Mouse (Mus musculus): ENCODE measurements around the gene Adgrf1. TPM values are rescaled to one million over a fixed set of nuclear protein-coding genes. Genes with fewer than 3 reads are reported as not detected.
"Not testable (repeated sequence)": the region's sequence is repeated elsewhere in the genome, so short reads cannot be mapped to it uniquely, and the experiment has no call there.

Adgrf1 gene
- polyA plus RNA-seq, 1 experiment from 2014 or later: not detected

GRCm38 (mm10) chr17:43334074-43334473 lies 63.9 kb downstream of the Adgrf1 start:
- Histone ChIP-seq H3K9me3 (no peaks in the 10 kb centered on the region), H3K9ac (no peak overlapping the region), H3K27me3 (no peaks in the 10 kb centered on the region), H3K27ac (no peak overlapping the region), H3K4me1 (replicated peaks) (no peaks in the 10 kb centered on the region), H3K4me2 (no peak overlapping the region), H3K36me3 (no peaks in the 10 kb centered on the region), H3K4me3 (no peak overlapping the region)
- 80% methylated on average over 9 of the region's 9 CpGs for WGBS
- ATAC-seq (ENCODE audit: low FRiP score): no peak

GRCm38 (mm10) chr17:43337643-43338042 lies 67.5 kb downstream of the Adgrf1 start:
- Histone ChIP-seq H3K4me3 (no peak overlapping the region), H3K27ac (no peak overlapping the region), H3K27me3 (no peaks in the 10 kb centered on the region), H3K9me3 (no peaks in the 10 kb centered on the region), H3K4me2 (no peak overlapping the region), H3K9ac (no peak overlapping the region), H3K4me1 (replicated peaks) (no peaks in the 10 kb centered on the region), H3K36me3 (no peaks in the 10 kb centered on the region)
- WGBS: 83% methylated on average over 2 of the region's 2 CpGs
- ATAC-seq (ENCODE audit: low FRiP score): no peak

- Histone ChIP-seq H3K4me1 (replicated peaks) (no peaks in the 10 kb centered on the region), H3K4me2 (no peak overlapping the region), H3K36me3 (no peaks in the 10 kb centered on the region), H3K9me3 (no peaks in the 10 kb centered on the region), H3K27ac (no peak overlapping the region), H3K4me3 (no peak overlapping the region), H3K27me3 (no peaks in the 10 kb centered on the region), H3K9ac (no peak overlapping the region)
- 90% methylated on average over 3 of the region's 3 CpGs for WGBS
- ATAC-seq (ENCODE audit: low FRiP score): no peak
Observed at GRCm38 (mm10) chr17:43338279-43338678, 68.2 kb downstream of the Adgrf1 start.

- not testable (repeated sequence) for H3K4me2 ChIP-seq; H3K4me1 ChIP-seq (replicated peaks); ATAC-seq (ENCODE audit: low FRiP score); H3K4me3 ChIP-seq; H3K9ac ChIP-seq; H3K36me3 ChIP-seq; H3K9me3 ChIP-seq; H3K27ac ChIP-seq; H3K27me3 ChIP-seq
- 91% methylated on average over 2 of the region's 2 CpGs for WGBS
Observed at GRCm38 (mm10) chr17:43346499-43346898, 76.4 kb downstream of the Adgrf1 start.

- H3K27me3 ChIP-seq: no peaks in the 10 kb centered on the region
- 22% methylated on average over 9 of the region's 9 CpGs for WGBS
- no peak overlapping the region for H3K27ac ChIP-seq
- 0 out of 2 replicates have a peak overlapping the region, but pooled peaks have one; percentile 21 for H3K4me2 ChIP-seq
- H3K4me3 ChIP-seq: no peak overlapping the region
- no peaks in the 10 kb centered on the region for H3K36me3 ChIP-seq
- ATAC-seq (ENCODE audit: low FRiP score): no peak
- H3K9ac ChIP-seq: no peak overlapping the region; the same call in 1 of the 2 replicates
- H3K4me1 ChIP-seq (replicated peaks): peaks cover 12% of the 10 kb centered on the region
- H3K9me3 ChIP-seq: no peaks in the 10 kb centered on the region
Observed at GRCm38 (mm10) chr17:43357902-43358539, 87.9 kb downstream of the Adgrf1 start.

- Histone ChIP-seq H3K9me3 (no peaks in the 10 kb centered on the region), H3K4me1 (replicated peaks) (peaks cover 12% of the 10 kb centered on the region), H3K4me3 (0 out of 2 replicates have a peak within 1 kb of the TSS, but pooled peaks have one; percentile 5), H3K4me2 (no peak within 1 kb of the TSS), H3K27ac (no peak within 1 kb of the TSS), H3K27me3 (no peaks in the 10 kb centered on the region), H3K9ac (no peak within 1 kb of the TSS), H3K36me3 (no peaks in the 10 kb centered on the region)
- no peak for ATAC-seq (ENCODE audit: low FRiP score)
- WGBS: 73% methylated on average over 16 of the region's 16 CpGs
Observed at GRCm38 (mm10) chr17:43359826-43360619, 89.9 kb downstream of the Adgrf1 start, which contains the start of gene Adgrf5. Adgrf5 (plus strand) TSS chr17:43360451.

- Histone ChIP-seq H3K27me3 (no peaks in the 10 kb centered on the region), H3K9me3 (no peaks in the 10 kb centered on the region), H3K9ac (no peak overlapping the region), H3K4me1 (replicated peaks) (peaks cover 12% of the 10 kb centered on the region), H3K4me3 (no peak overlapping the region), H3K4me2 (no peak overlapping the region), H3K36me3 (no peaks in the 10 kb centered on the region), H3K27ac (no peak overlapping the region)
- WGBS: 75% methylated on average over 11 of the region's 11 CpGs
- no peak for ATAC-seq (ENCODE audit: low FRiP score)
Observed at GRCm38 (mm10) chr17:43361021-43361420, 90.9 kb downstream of the Adgrf1 start.

GRCm38 (mm10) chr17:43362362-43362761 lies 92.2 kb downstream of the Adgrf1 start:
- 51% methylated on average over 11 of the region's 11 CpGs for WGBS
- no peak overlapping the region for H3K27ac ChIP-seq
- ATAC-seq (ENCODE audit: low FRiP score): no peak
- no peaks in the 10 kb centered on the region for H3K36me3 ChIP-seq
- no peak overlapping the region for H3K9ac ChIP-seq
- 0 out of 2 replicates have a peak overlapping the region, but pooled peaks have one; percentile 8 for H3K4me2 ChIP-seq
- H3K9me3 ChIP-seq: no peaks in the 10 kb centered on the region
- H3K4me3 ChIP-seq: no peak overlapping the region
- no peaks in the 10 kb centered on the region for H3K27me3 ChIP-seq
- peaks cover 12% of the 10 kb centered on the region for H3K4me1 ChIP-seq (replicated peaks)

GRCm38 (mm10) chr17:43362881-43363280 lies 92.8 kb downstream of the Adgrf1 start:
- no peak overlapping the region for H3K27ac ChIP-seq
- H3K4me2 ChIP-seq: 0 out of 2 replicates have a peak overlapping the region, but pooled peaks have one; percentile 8
- H3K9me3 ChIP-seq: no peaks in the 10 kb centered on the region

GRCm38 (mm10) chr17:43363921-43364320 lies 93.8 kb downstream of the Adgrf1 start:
- Histone ChIP-seq H3K27ac (no peak overlapping the region), H3K9ac (no peak overlapping the region), H3K9me3 (no peaks in the 10 kb centered on the region), H3K4me2 (no peak overlapping the region), H3K4me3 (no peak overlapping the region), H3K27me3 (no peaks in the 10 kb centered on the region), H3K4me1 (replicated peaks) (peaks cover 5% of the 10 kb centered on the region), H3K36me3 (no peaks in the 10 kb centered on the region)
- 70% methylated on average over 6 of the region's 6 CpGs for WGBS
- no peak for ATAC-seq (ENCODE audit: low FRiP score)

More at GRCm38 (mm10) chr17:43362881-43363280, 92.8 kb downstream of the Adgrf1 start:
- no peak for ATAC-seq (ENCODE audit: low FRiP score)
- H3K27me3 ChIP-seq: no peaks in the 10 kb centered on the region
- 65% methylated on average over 6 of the region's 6 CpGs for WGBS
- no peak overlapping the region for H3K4me3 ChIP-seq
- peaks cover 12% of the 10 kb centered on the region for H3K4me1 ChIP-seq (replicated peaks)
- no peak overlapping the region for H3K9ac ChIP-seq
- no peaks in the 10 kb centered on the region for H3K36me3 ChIP-seq

- H3K4me1 ChIP-seq (replicated peaks): peaks cover 5% of the 10 kb centered on the region
- H3K4me2 ChIP-seq: no peak overlapping the region
- 86% methylated on average over 6 of the region's 6 CpGs for WGBS
- ATAC-seq (ENCODE audit: low FRiP score): no peak
- H3K36me3 ChIP-seq: no peaks in the 10 kb centered on the region
- H3K27me3 ChIP-seq: no peaks in the 10 kb centered on the region
- no peak overlapping the region for H3K27ac ChIP-seq
- H3K4me3 ChIP-seq: no peak overlapping the region
- no peaks in the 10 kb centered on the region for H3K9me3 ChIP-seq
- H3K9ac ChIP-seq: no peak overlapping the region
Observed at GRCm38 (mm10) chr17:43365297-43365696, 95.2 kb downstream of the Adgrf1 start.

GRCm38 (mm10) chr17:43366486-43366885 lies 96.4 kb downstream of the Adgrf1 start:
- WGBS: 58% methylated on average over 9 of the region's 9 CpGs
- no peak for ATAC-seq (ENCODE audit: low FRiP score)
- H3K27me3 ChIP-seq: no peaks in the 10 kb centered on the region

More at GRCm38 (mm10) chr17:43366486-43366885, 96.4 kb downstream of the Adgrf1 start:
- Histone ChIP-seq H3K4me3 (no peak overlapping the region), H3K4me1 (replicated peaks) (peaks cover 5% of the 10 kb centered on the region), H3K36me3 (no peaks in the 10 kb centered on the region), H3K4me2 (no peak overlapping the region), H3K9ac (no peak overlapping the region), H3K9me3 (no peaks in the 10 kb centered on the region), H3K27ac (no peak overlapping the region)
